Mouse (Mus musculus) midbrain, embryonic 14.5 days (tissue): ENCODE measurements around the gene Hoxb3. TPM values are rescaled to one million over a fixed set of nuclear protein-coding genes. Genes with fewer than 3 reads are reported as not detected.

Source experiments
- ATAC-seq: fragments of 200-750 bp; cut with Nextera tagmentation; 2 replicates; pipeline ENCODE4 v1.8.0; 2017; ENCODE audit warnings: moderate number of reproducible peaks, moderate library complexity; ENCODE audit not compliant: low FRiP score, low TSS enrichment
- DNase-seq: peaks from one replicate; pipeline ENCODE4 v3.0.0-alpha.2; 2015
- H3K27ac ChIP-seq: fragments of 300-500 bp; sonication (generic); replicated peaks from 2 replicates; pipeline ENCODE4 v1.5.1; 2014; ENCODE audit warnings: mild to moderate bottlenecking, low read depth, low read length, moderate library complexity
- H3K27me3 ChIP-seq: fragments of 300-500 bp; sonication (generic); 2 replicates; pipeline ENCODE4 v1.6.1; 2014; ENCODE audit warnings: low read length, control low read depth, mixed read lengths; ENCODE audit not compliant: control insufficient read depth, insufficient read depth
- H3K36me3 ChIP-seq: fragments of 300-500 bp; sonication (generic); 2 replicates; pipeline ENCODE4 v1.6.1; 2014; ENCODE audit warnings: low read length, control low read depth; ENCODE audit not compliant: control insufficient read depth, insufficient read depth
- H3K4me1 ChIP-seq: fragments of 300-500 bp; sonication (generic); 2 replicates; pipeline ENCODE4 v1.6.1; 2014; ENCODE audit warnings: mild to moderate bottlenecking, antibody characterized with exemption, low read length, control low read depth; ENCODE audit not compliant: control insufficient read depth, insufficient read depth
- H3K4me2 ChIP-seq: fragments of 300-500 bp; sonication (generic); 2 replicates; pipeline ENCODE4 v1.6.1; 2014; ENCODE audit warnings: mild to moderate bottlenecking, low read length, moderate library complexity
- H3K4me3 ChIP-seq: fragments of 300-500 bp; sonication (generic); replicated peaks from 2 replicates; pipeline ENCODE4 v1.5.1; 2014; ENCODE audit warnings: low read depth, low read length
- H3K9ac ChIP-seq: fragments of 300-500 bp; sonication (generic); replicated peaks from 2 replicates; pipeline ENCODE4 v1.6.1; 2014; ENCODE audit warnings: mild to moderate bottlenecking, low read length, moderate library complexity
- H3K9me3 ChIP-seq: fragments of 300-500 bp; sonication (generic); 2 replicates; pipeline ENCODE4 v1.6.1; 2016; ENCODE audit warnings: low read length, control low read depth, mixed read lengths; ENCODE audit not compliant: control insufficient read depth
- WGBS: fragments of 180-500 bp; shearing (Covaris S2); extraction: QIAGEN DNeasy Blood & Tissue Kit; methylation state at CpG from one replicate; pipeline ENCODE4 v1.1.7; 2014; 5-methylcytosine and 5-hydroxymethylcytosine counted together
- polyA plus RNA-seq: library from polyadenylated mRNA; unstranded; fragments of >200 nt; fragmentation: Nextera tagmentation; extraction: Ambion mirVana; gene quantifications from 2 replicates; pipeline ENCODE4 v1.2.1, GENCODE M21; 2014

Gene Hoxb3
- polyA plus RNA-seq, 1 experiment from 2014 or later: not detected

DNA sequence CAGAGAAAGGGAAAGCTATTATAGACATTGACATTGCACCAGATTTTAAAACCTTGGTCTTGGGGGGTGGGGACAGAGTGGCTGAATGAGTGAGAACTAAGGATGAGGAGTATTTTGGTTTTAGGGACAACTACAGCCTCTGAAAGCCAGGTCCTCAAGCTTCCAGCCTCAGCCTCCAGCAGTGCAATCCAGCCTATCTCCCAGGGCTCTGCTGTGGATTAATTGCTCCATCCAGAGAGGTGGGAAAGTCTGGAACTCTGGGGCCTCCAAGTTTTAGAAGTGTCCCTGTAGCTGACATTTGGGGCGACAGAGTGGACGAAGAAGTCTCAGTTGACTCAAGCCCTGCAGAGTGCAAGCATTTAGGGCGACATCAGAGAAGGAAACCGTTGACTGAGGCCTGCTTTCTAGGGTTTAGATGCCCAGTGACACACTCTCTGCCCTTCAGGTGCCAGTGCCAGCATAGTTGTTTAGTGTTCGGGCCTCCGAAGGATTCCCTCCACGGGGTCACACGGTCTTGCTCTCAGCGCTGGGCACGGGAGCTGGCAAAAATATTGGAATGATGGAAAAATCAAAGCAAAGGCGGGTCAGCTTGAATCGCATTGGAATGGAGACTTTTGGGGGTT lies 9.2 kb upstream of the Hoxb3 start:
- H3K4me1 ChIP-seq: no peaks in the 10 kb centered on the region
- WGBS: 4% methylated on average over 12 of the region's 12 CpGs
- H3K4me3 ChIP-seq: no peak overlapping the region
- peaks cover 100% of the 10 kb centered on the region for H3K27me3 ChIP-seq
- no peaks in the 10 kb centered on the region for H3K36me3 ChIP-seq
- no peak overlapping the region for H3K4me2 ChIP-seq
- no peak for ATAC-seq
- no peak for DNase-seq
- H3K9me3 ChIP-seq: no peaks in the 10 kb centered on the region
- H3K9ac ChIP-seq: no peak overlapping the region
- no peak overlapping the region for H3K27ac ChIP-seq

DNA sequence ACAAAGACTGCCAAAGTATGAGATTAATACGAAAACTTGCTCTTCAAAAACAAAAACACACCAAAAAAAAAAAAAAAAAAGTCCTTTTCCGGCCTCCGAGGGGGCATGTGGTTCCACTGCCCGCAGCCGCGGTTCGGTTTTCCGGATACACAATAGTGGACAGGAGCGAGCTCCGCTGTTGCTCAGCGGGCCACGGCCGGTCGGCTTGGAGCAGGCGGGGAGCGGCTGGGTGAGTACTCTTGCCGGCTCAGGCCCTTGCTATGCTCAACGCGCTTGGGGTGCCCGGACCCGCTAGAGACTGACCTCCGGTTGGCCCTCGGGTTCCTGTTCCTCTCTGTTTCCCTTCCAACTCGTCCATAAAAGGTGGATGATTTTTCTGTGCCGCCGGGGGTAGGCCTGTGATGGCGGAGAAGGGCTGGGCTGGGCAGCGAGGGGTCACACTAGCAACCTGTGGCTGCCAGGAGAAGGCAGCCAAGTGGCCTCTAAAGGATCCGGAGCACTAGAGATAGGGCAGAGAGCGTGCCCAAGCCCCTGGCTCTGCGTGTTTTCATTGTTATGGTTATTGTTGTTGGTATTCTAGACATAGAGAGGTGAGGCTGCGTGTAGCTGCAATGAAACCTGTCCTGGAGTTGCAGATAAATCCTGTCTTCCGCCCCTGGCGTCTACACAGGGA lies 8.3 kb upstream of the Hoxb3 start:
- no peaks in the 10 kb centered on the region for H3K36me3 ChIP-seq
- H3K4me1 ChIP-seq: no peaks in the 10 kb centered on the region
- WGBS: under 1% methylated on average over 34 of the region's 34 CpGs
- DNase-seq: no peak
- no peak overlapping the region for H3K27ac ChIP-seq
- no peak for ATAC-seq
- H3K9ac ChIP-seq: no peak overlapping the region
- no peak overlapping the region for H3K4me3 ChIP-seq
- H3K4me2 ChIP-seq: no peak overlapping the region
- peaks cover 100% of the 10 kb centered on the region for H3K27me3 ChIP-seq
- H3K9me3 ChIP-seq: no peaks in the 10 kb centered on the region

DNA sequence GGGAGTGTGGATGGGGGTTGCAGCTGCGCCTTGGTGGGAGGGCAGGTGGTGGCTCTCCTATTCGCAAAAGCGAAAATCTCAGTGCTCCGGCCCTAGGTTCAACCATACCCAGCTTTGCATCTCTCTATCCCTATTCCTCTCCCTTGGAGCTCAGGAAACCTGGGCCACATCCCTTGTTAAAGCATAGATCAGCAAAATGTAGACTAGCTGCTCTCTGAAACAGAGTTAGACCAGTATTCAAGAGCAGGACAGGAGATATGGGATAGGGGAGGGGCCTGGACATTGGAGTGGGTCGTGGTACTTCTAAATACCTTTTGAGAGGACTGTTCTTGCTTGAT lies 7.8 kb upstream of the Hoxb3 start:
- Histone ChIP-seq H3K4me3 (no peak overlapping the region), H3K4me1 (no peaks in the 10 kb centered on the region), H3K27me3 (peaks cover 100% of the 10 kb centered on the region), H3K9me3 (no peaks in the 10 kb centered on the region), H3K36me3 (no peaks in the 10 kb centered on the region), H3K9ac (no peak overlapping the region), H3K4me2 (no peak overlapping the region), H3K27ac (no peak overlapping the region)
- no peak for DNase-seq
- 8% methylated on average over 5 of the region's 5 CpGs for WGBS
- no peak for ATAC-seq

DNA sequence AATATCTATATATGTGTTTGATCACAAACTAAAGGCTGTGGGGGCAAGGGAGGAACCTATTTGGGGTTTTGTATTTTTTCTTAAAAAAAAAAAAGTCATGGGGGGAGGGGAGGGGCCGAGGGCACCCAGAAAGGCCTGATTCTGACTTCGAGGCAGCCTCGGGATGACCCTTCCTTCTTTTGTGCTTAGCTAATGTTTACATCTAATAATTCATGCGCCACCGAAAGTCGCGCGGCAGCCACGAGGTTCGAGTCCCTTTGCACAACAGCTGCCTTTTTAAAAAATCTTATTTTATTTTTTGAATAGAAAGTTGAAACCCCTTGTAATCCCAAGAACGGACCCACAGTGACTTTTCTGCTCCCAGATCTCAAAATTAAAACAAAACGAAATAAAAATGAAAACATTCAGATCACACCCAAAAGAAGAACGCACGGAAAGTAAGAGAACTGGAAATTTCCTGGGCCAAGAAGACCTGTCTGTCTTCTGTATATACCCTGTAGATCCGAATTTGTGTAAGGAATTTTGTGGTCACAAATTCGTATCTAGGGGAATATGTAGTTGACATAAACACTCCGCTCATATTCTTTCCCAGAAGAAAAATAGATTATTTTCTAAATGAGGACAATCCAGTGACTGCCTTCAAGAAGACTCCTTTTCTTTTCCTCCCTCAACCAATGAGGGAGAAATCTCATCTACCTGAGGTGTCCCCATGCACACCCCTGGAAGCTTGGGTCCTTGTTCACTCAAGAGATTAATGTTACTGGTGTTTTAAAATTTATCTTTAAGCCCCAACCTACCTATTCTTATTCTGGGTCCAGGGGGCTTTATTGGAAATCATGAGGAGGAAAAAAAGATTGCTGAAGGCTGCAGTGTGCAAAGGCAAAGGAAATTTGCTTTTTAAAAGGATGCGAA lies 6.2 kb upstream of the Hoxb3 start:
- H3K27ac ChIP-seq: no peak overlapping the region
- H3K4me2 ChIP-seq: no peak overlapping the region
- WGBS: 7% methylated on average over 18 of the region's 18 CpGs
- H3K9ac ChIP-seq: no peak overlapping the region
- H3K36me3 ChIP-seq: no peaks in the 10 kb centered on the region
- H3K27me3 ChIP-seq: peaks cover 100% of the 10 kb centered on the region
- H3K9me3 ChIP-seq: no peaks in the 10 kb centered on the region
- ATAC-seq (no peak), DNase-seq (peak; percentile 57)
- no peak overlapping the region for H3K4me3 ChIP-seq
- H3K4me1 ChIP-seq: no peaks in the 10 kb centered on the region

DNA sequence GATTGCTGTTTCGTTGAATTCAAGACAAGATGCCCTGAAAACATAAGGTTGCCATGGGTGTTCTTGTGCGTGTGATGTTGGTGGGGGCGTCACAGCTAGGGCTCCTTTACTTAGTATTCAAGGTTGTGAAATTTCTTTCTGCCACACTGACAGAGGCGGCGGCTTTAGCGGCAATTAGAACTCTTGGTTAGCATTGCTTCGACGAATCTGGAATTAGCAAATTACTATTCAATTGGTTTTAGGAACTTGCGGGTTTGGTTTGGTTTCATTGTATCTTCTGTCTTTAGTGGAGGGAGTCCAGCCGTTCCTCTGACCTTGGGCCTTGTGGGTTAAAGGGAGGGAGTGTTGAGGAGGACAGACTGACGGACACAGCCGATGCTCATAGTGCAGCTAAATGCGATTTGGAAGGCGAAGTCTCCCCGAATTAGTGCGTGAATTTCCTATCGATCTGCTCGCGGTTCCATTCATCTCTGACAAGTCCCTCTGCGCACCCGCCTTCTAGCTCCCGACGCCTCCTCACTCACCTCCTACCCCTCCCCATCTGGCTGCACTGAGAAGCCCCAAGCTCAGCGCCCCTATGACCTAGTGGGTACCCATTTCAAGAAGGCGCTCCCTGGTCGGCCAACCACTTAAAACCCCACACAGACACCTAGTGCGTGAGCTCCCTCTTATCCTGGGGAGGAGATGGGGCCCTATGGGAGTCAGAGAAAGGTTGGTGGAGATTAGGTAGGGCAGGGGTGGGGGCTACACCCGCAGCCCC lies 5.3 kb upstream of the Hoxb3 start, which contains the start of gene Hoxb4:
Gene Hoxb4 (plus strand): TSS at position 660 of the 760 bp plus-strand sequence.
- Histone ChIP-seq H3K4me1 (no peaks in the 10 kb centered on the region), H3K36me3 (no peaks in the 10 kb centered on the region), H3K4me3 (no peak within 1 kb of the TSS), H3K27ac (no peak within 1 kb of the TSS), H3K27me3 (peaks cover 100% of the 10 kb centered on the region), H3K9ac (no peak within 1 kb of the TSS), H3K4me2 (peak within 1 kb of the TSS; percentile 32), H3K9me3 (no peaks in the 10 kb centered on the region)
- ATAC-seq (no peak), DNase-seq (no peak)
- under 1% methylated on average over 28 of the region's 28 CpGs for WGBS

DNA sequence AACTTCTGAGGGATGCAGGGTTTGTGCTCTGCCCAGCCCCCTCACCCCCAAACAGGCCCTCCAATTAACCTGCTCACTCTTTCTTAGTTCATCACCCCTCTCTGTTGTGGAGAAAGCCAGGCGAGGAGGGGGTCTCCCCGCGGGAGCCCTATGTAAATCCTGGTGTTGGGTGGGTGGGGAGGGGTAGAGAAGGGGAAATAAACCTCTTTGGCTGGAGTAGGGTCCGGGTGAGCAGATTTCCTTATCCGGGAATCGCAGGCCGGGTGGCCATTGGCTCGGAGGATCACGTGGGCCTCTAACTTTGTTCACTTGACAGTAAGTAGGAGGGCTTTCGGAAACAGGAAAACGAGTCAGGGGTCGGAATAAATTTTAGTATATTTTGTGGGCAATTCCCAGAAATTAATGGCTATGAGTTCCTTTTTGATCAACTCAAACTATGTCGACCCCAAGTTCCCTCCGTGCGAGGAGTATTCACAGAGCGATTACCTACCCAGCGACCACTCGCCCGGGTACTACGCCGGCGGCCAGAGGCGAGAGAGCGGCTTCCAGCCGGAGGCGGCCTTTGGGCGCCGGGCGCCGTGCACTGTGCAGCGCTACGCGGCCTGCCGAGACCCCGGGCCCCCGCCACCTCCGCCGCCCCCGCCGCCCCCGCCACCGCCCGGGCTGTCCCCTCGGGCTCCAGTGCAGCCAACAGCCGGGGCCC lies 4.6 kb upstream of the Hoxb3 start:
- Histone ChIP-seq H3K9ac (no peak overlapping the region), H3K4me2 (peak overlapping the region; percentile 32), H3K36me3 (no peaks in the 10 kb centered on the region), H3K27ac (no peak overlapping the region), H3K27me3 (peaks cover 100% of the 10 kb centered on the region), H3K4me1 (no peaks in the 10 kb centered on the region), H3K4me3 (no peak overlapping the region), H3K9me3 (no peaks in the 10 kb centered on the region)
- no peak for DNase-seq
- WGBS: 1% methylated on average over 39 of the region's 45 CpGs
- no peak; the same call in 1 of the 2 replicates for ATAC-seq

DNA sequence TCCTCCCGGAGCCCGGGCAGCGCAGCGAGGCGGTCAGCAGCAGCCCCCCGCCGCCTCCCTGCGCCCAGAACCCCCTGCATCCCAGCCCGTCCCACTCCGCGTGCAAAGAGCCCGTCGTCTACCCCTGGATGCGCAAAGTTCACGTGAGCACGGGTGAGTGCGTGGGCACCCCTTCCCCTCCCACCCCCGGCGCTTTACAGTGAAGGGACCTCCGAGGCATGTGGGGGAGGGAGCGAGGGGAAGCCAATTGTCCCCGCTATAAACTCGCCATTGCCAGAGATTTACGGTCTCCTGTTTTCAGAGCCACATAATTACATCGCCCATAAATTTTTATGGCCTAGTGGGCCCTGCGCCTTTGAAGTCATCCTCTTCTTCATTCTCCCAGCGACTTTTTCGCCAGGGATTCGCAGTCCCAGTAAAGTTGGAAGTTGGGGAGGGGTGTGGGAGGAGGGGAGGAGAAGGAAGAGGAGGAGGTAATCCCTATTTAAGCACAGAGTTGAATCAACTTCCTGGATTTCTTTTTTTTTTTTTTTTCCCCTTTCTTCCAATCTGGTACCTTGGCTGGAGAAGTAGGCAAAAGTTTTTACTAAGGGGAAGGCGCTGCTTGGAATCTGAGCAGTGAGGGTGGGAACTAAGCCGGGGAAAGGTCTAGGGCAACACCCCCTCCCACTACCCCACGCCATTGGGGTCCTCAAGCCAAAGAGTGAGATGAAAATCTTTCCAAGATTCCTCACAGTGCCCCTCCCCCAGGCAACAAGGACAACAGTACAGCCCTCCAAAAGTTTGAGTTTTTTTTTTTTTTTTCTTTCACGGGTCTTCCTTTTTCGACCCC lies 3.8 kb upstream of the Hoxb3 start:
- no peaks in the 10 kb centered on the region for H3K4me1 ChIP-seq
- DNase-seq (no peak), ATAC-seq (no peak)
- no peak overlapping the region for H3K9ac ChIP-seq
- no peak overlapping the region for H3K27ac ChIP-seq
- peak overlapping the region; percentile 32 for H3K4me2 ChIP-seq
- no peaks in the 10 kb centered on the region for H3K9me3 ChIP-seq
- H3K36me3 ChIP-seq: no peaks in the 10 kb centered on the region
- H3K4me3 ChIP-seq: no peak overlapping the region
- peaks cover 100% of the 10 kb centered on the region for H3K27me3 ChIP-seq
- under 1% methylated on average over 34 of the region's 34 CpGs for WGBS
